Mouse (Mus musculus) bone marrow macrophage, adult 2 months (primary cell): ENCODE measurements around the gene Fam131c.

Experiments
- CTCF ChIP-seq: IDR thresholded peaks from 2 replicates; pipeline ENCODE4 v1.5.1; 2012; ENCODE audit warnings: low read depth, mild to moderate bottlenecking, low read length, moderate library complexity
- POLR2A ChIP-seq: IDR thresholded peaks from 2 replicates; pipeline ENCODE4 v1.6.1; 2012; ENCODE audit warnings: mild to moderate bottlenecking, low read depth, low read length, borderline replicate concordance

GRCm38 (mm10) chr4:141389366-141390150 lies 21.5 kb downstream of the Fam131c start:
- TF ChIP-seq CTCF (no peak), POLR2A (no peak)
